Mouse (Mus musculus): Measurements from ENCODE around the gene Syn3. TPM values are rescaled to one million over a fixed set of nuclear protein-coding genes. Genes with fewer than 3 reads are reported as not detected.
"Not testable (repeated sequence)": the region's sequence is repeated elsewhere in the genome, so short reads cannot be mapped to it uniquely, and the experiment has no call there.

The Syn3 gene
- polyA plus RNA-seq, 1 experiment from 2014 or later, result 3.0 TPM

DNA sequence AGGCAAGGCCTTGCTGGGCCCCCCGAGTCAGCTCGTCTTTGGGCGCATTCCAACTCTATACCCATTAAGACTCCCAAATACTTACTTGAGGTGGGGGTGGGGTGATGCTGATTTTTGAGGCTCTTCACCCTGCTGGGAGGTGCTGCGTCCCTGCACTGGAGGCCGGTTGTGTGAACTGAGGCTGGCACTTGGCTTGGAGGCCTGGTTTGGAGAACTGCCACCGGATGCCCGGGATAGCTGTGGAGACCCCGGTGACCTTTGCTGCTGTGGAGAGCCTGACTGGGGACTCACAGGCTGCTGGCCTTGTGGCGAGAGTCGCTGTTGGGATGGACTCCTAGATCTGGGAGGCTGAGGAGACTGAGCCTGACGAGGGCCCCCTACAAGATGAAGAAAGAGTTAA is 441.4 kb downstream of the Syn3 start:
- Histone ChIP-seq H3K4me1 (0 out of 2 replicates have a peak, but pooled peaks cover 2% of the 10 kb centered on the region), H3K4me3 (no peak overlapping the region), H3K27ac (replicated peaks) (no peak overlapping the region), H3K9me3 (replicated peaks) (peaks cover 5% of the 10 kb centered on the region; the same call in 1 of the 2 replicates), H3K36me3 (peaks cover 8% of the 10 kb centered on the region; the same call in 1 of the 2 replicates), H3K27me3 (ENCODE audit: low read depth, poor library complexity, severe bottlenecking) (no peaks in the 10 kb centered on the region)
- no peak for DNase-seq (ENCODE audit: low spot score)
- WGBS, result 81% methylated on average over 11 of the region's 11 CpGs

DNA sequence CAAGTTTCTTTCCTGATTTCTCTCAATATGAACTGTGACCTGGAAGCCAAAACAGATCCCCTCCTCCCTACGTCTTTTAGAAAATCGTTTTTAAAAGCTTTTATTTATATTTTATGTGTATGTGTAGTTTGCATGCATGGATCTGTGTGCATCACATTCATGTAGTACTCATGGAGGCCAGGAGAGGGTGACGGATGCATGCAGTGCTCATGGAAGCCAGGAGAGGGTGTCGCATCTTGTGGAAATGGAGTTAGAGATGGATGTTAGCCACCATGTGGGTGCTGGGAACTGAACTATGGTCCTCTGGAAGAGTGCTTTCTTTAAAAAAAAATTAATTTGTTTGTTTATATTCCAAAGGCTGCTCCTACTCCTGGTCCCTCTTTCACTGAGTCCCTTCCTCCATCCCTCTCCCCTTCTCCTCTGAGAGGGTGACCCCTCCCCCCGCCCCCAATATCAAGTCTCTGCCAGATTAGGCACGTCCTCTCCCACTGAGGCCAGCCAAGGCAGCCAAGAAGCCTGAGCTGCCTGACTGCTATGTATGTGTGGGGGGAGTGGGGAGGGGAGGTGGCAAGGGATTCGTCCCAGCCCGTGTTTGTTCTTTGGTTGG is 442.3 kb downstream of the Syn3 start:
- H3K9me3 ChIP-seq (replicated peaks), result peaks cover 5% of the 10 kb centered on the region; the same call in 1 of the 2 replicates
- peaks cover 8% of the 10 kb centered on the region for H3K36me3 ChIP-seq
- no peak overlapping the region for H3K4me3 ChIP-seq
- 0 out of 2 replicates have a peak, but pooled peaks cover 4% of the 10 kb centered on the region for H3K4me1 ChIP-seq
- H3K27ac ChIP-seq (replicated peaks), result no peak overlapping the region
- WGBS, result 85% methylated on average over 8 of the region's 8 CpGs
- no peak for DNase-seq (ENCODE audit: low spot score)
- H3K27me3 ChIP-seq (ENCODE audit: low read depth, poor library complexity, severe bottlenecking), result no peaks in the 10 kb centered on the region

DNA sequence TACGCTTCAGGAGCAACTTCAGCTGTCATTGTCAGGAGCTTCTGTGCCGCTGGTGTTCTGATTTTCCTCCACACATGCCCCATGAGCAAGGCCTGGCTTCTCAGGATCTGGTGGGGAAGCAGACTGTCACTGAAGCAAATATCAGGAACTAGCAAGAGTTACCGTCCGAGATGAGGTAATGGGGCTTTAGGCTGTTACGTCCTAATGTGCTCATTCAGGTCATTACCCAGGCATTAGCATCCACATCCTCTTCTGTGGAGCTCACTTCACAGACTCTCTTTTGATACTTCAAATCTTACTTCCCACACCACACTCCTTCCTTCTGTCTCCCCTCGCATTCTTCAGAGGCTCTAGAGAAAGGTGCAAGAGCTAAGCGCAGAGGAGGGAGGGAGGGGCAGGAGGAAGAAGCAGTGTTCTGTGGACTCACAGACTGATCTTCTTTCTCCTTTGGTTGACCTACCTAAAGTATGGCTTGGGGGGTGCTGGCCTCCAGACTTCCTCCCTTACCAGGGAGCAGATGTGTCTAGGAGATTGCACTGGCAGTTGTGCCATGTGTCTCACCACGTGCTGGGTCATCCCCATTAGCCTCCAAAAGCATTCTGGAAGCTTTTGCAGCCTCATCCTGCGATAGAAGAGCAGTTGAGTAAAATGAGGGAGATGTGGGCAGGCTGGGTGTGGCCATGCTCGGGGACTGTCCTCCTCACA is 445.7 kb downstream of the Syn3 start:
- Histone ChIP-seq H3K27ac (replicated peaks) (no peak overlapping the region), H3K27me3 (ENCODE audit: low read depth, poor library complexity, severe bottlenecking) (no peaks in the 10 kb centered on the region), H3K4me3 (no peak overlapping the region), H3K4me1 (0 out of 2 replicates have a peak, but pooled peaks cover 4% of the 10 kb centered on the region), H3K9me3 (replicated peaks) (peaks cover 5% of the 10 kb centered on the region; the same call in 1 of the 2 replicates), H3K36me3 (peaks cover 12% of the 10 kb centered on the region)
- no peak for DNase-seq (ENCODE audit: low spot score)
- 86% methylated on average over 10 of the region's 10 CpGs for WGBS

DNA sequence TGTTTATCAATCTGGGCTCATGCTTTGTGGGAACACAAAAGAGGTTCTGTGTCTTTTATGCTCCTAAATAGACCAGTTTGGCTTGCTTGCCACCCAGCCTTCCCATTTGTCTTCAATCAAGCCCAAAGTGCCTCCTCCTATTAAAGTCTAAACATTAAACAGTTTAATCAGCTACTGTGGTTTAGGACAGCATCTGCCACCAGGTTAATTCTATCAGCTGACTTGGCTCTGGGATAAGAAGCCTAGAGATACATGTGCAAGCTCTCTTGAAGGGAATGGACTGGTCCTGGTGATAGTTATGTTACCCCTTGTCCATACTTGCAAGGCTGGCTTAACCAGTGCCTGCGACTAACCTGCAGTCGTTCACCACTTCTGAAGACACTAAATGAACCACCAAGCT is 448.2 kb downstream of the Syn3 start:
- DNase-seq (ENCODE audit: low spot score), result no peak
- Histone ChIP-seq H3K27ac (replicated peaks) (no peak overlapping the region), H3K36me3 (peaks cover 12% of the 10 kb centered on the region), H3K9me3 (replicated peaks) (no peaks in the 10 kb centered on the region), H3K4me1 (0 out of 2 replicates have a peak, but pooled peaks cover 4% of the 10 kb centered on the region), H3K27me3 (ENCODE audit: low read depth, poor library complexity, severe bottlenecking) (no peaks in the 10 kb centered on the region), H3K4me3 (no peak overlapping the region)
- 91% methylated on average over 2 of the region's 2 CpGs for whole genome bisulfite sequencing

DNA sequence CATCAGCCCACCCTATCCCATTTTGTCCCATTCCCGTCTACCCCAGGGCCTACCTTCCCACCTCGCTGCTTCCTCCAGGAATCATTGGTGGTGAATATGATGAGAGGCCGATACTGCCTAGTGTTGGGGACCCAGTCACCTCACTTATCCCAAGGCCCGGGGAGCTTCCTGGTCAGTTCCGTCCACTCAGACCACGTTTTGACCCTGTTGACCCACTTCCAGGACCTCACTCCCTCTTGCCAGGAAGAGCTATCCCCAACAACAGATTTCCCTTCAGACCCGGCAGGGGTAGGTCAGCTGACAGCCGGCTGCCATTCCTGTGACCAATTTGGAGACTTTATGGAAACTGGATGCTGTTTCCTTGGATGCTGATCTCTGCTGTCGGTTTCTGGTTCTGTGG is 450.9 kb downstream of the Syn3 start:
- H3K4me3 ChIP-seq, result no peak overlapping the region
- peaks cover 16% of the 10 kb centered on the region for H3K36me3 ChIP-seq
- DNase-seq (ENCODE audit: low spot score), result no peak
- H3K27ac ChIP-seq (replicated peaks), result no peak overlapping the region
- peaks cover 14% of the 10 kb centered on the region for H3K4me1 ChIP-seq
- no peaks in the 10 kb centered on the region for H3K27me3 ChIP-seq (ENCODE audit: low read depth, poor library complexity, severe bottlenecking)
- no peaks in the 10 kb centered on the region for H3K9me3 ChIP-seq (replicated peaks)
- 91% methylated on average over 9 of the region's 9 CpGs for WGBS

DNA sequence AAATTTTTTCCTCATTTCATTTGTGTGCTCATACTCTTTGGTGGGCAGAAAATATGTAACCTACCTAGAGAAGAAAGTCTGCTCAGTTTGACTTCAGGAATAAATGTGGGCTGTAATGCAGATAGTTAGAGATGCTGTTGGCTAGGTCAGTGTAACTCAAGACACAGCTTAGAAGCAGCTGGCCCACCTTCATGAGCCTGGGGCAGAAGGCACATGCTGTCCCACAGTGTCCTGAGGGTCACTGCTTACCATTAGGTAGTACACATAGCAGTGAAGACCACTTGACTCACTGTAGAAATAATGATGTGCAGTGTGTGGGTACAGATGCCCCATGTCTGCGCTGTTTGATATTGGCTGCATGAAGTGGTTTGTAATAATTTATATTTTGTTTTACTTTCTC is 452.3 kb downstream of the Syn3 start:
- Histone ChIP-seq H3K4me3 (no peak overlapping the region), H3K9me3 (replicated peaks) (no peaks in the 10 kb centered on the region), H3K36me3 (peaks cover 16% of the 10 kb centered on the region), H3K4me1 (peaks cover 13% of the 10 kb centered on the region), H3K27ac (replicated peaks) (no peak overlapping the region), H3K27me3 (ENCODE audit: low read depth, poor library complexity, severe bottlenecking) (no peaks in the 10 kb centered on the region)
- DNase-seq (ENCODE audit: low spot score), result no peak
- WGBS, result 87% methylated on average over 1 of the region's 1 CpGs

DNA sequence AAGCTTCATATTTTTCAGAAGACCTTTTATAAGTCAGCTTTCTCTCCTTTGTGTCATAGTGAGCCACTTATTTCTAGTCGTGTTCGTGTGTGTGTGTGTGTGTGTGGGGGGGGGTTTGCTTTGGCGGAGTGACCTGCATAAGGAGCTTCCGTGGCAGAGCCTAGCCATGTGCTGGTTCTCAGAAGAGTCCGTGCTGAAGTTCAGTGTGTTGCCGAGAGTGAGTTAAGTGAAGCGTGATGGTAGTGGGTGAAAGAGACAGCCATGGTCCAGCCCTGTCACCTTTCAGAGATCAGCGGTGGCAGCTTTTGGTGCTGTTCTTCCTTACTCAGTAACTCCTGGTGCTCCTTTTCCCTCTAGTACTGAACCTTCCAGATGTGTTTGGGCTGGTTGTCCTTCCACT is 454.6 kb downstream of the Syn3 start:
- WGBS, result 89% methylated on average over 8 of the region's 8 CpGs
- Histone ChIP-seq H3K4me1 (peaks cover 10% of the 10 kb centered on the region), H3K27me3 (ENCODE audit: low read depth, poor library complexity, severe bottlenecking) (no peaks in the 10 kb centered on the region), H3K4me3 (no peak overlapping the region), H3K27ac (replicated peaks) (no peak overlapping the region), H3K36me3 (peaks cover 16% of the 10 kb centered on the region), H3K9me3 (replicated peaks) (no peaks in the 10 kb centered on the region)
- DNase-seq (ENCODE audit: low spot score), result no peak

DNA sequence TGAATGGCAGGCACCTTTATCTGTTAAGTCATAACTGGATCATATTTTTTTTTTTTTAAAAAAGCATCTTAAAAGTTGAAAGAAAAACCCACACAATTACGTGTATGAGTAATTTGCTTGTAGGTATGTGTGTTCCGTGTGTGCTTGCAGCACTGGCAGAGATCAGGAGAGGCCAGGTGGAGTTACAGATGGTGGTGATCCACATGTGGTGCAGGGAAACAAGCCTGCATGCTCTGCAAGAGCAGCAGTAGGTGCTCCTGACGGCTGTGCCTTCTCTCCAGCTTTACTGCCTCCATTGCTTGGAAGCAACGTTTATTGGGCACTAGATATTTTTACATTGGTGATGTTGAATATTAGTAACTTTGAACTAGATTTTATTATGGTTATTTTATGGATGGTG is 455.0 kb downstream of the Syn3 start:
- Histone ChIP-seq H3K36me3 (peaks cover 18% of the 10 kb centered on the region), H3K9me3 (replicated peaks) (no peaks in the 10 kb centered on the region), H3K27ac (replicated peaks) (no peak overlapping the region), H3K4me1 (peaks cover 10% of the 10 kb centered on the region), H3K4me3 (no peak overlapping the region), H3K27me3 (ENCODE audit: low read depth, poor library complexity, severe bottlenecking) (no peaks in the 10 kb centered on the region)
- DNase-seq (ENCODE audit: low spot score), result no peak
- WGBS, result 86% methylated on average over 4 of the region's 4 CpGs

DNA sequence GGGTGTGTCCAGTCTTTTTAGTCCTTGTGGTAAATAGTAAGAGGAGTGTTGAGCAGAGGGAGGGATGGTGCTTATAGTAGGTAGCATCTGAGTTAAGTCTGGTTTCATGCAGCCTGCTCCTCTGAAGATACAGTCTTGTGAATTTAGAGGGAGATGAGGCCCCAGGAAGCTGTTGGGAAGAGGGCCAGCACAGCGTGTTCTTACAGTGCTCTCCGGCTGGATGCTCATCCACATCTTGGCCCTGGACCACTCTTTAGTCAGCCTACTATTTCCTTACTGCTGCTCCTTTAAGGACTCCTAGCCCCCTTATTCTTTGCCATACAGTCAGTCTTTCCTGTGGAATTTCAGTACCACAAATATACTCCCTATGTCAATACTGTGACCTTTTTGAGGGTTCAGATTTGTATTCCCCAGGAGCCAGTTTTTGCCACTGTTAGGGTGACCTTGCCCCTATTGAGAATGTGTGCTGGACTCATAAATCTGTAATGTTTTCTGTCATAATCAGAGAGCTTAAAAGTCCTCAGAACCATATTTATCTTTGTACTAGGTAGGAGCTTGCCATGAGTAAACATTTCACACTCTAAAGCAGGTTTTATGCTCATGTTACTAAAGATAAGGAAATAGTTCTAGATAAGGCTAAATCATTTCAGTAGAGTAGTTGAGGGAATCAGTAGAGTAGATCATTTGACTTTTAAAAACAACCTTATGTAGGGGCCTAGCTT is 464.5 kb downstream of the Syn3 start:
- DNase-seq (ENCODE audit: low spot score), result no peak
- H3K9me3 ChIP-seq (replicated peaks), result no peaks in the 10 kb centered on the region
- no peaks in the 10 kb centered on the region for H3K4me1 ChIP-seq
- H3K27me3 ChIP-seq (ENCODE audit: low read depth, poor library complexity, severe bottlenecking), result no peaks in the 10 kb centered on the region
- 98% methylated on average over 2 of the region's 2 CpGs for WGBS
- H3K36me3 ChIP-seq, result peaks cover 19% of the 10 kb centered on the region
- no peak overlapping the region for H3K27ac ChIP-seq (replicated peaks)
- H3K4me3 ChIP-seq, result no peak overlapping the region

DNA sequence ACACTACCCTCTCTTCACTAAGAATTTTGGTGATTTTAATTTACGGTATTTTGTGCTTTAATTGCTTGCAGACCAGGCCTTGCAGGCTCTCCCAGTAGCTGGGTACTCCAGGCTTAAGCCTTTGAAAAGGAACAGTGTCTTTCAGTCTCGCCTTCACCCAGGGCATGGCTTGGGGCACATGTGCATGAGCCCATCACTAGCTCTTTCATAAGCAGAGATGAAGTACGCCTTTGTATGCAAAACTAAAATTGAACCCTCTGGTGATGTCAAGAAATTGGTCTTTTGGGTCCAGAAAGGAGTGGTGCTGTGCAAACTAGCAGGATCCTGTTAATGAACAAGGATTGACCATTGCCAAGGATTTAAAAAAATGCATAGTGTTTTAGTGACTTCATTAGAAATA is 466.2 kb downstream of the Syn3 start:
- DNase-seq (ENCODE audit: low spot score), result no peak
- Histone ChIP-seq H3K27me3 (ENCODE audit: low read depth, poor library complexity, severe bottlenecking) (no peaks in the 10 kb centered on the region), H3K4me3 (no peak overlapping the region), H3K4me1 (no peaks in the 10 kb centered on the region), H3K36me3 (peaks cover 14% of the 10 kb centered on the region), H3K27ac (replicated peaks) (no peak overlapping the region), H3K9me3 (replicated peaks) (no peaks in the 10 kb centered on the region)
- WGBS, result 91% methylated on average over 3 of the region's 3 CpGs

DNA sequence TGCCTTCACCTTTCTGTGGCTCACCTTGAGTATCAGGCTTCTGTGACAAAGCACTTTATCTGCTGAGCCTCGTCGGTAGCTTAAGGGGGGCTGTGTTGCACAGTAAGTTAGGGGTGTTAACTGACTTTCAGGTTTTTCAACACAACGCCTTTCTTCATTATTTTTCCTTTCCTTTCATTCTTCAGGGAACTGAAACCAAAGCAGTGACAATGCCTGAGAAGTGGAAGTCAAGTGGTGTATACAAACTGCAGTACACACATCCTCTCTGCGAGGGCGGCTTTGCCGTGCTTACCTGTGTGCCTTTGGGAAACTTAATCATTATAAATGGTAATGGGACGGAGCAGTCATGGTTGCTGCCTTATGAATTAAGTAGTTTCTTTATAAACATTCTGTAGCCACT is 468.0 kb downstream of the Syn3 start:
- WGBS, result 94% methylated on average over 7 of the region's 7 CpGs

DNA sequence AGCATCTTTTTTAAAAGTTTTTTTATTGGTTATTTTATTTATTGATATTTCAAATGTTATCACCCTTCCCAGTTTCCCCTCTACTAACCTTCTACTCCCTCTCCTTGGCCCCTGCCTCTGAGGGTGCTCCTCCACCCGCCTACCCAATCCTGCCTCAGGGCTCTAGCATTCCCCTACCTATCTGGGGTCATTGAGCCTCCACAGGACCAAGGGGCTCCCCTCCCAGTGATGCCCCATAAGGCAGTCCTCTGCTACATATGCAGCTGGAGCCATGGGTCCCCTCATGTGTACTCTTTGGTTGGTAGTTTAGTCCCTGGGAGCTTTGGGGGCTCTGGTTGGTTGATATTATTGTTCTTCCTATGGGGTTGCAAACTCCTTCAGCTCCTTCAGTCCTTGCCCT is 471.9 kb downstream of the Syn3 start:
- DNase-seq (ENCODE audit: low spot score); H3K27ac ChIP-seq (replicated peaks); H3K4me1 ChIP-seq; H3K27me3 ChIP-seq (ENCODE audit: low read depth, poor library complexity, severe bottlenecking); H3K9me3 ChIP-seq (replicated peaks); H3K4me3 ChIP-seq: not testable (repeated sequence)
- WGBS, result 71% methylated on average over 1 of the region's 1 CpGs
- H3K36me3 ChIP-seq, result peaks cover 17% of the 10 kb centered on the region; the same call in 1 of the 2 replicates

More for the DNA sequence above, 468.0 kb downstream of the Syn3 start:
- Histone ChIP-seq H3K27ac (replicated peaks) (no peak overlapping the region), H3K36me3 (peaks cover 10% of the 10 kb centered on the region; the same call in 1 of the 2 replicates), H3K4me3 (no peak overlapping the region), H3K4me1 (no peaks in the 10 kb centered on the region), H3K27me3 (ENCODE audit: low read depth, poor library complexity, severe bottlenecking) (no peaks in the 10 kb centered on the region), H3K9me3 (replicated peaks) (no peaks in the 10 kb centered on the region)
- no peak for DNase-seq (ENCODE audit: low spot score)

DNA sequence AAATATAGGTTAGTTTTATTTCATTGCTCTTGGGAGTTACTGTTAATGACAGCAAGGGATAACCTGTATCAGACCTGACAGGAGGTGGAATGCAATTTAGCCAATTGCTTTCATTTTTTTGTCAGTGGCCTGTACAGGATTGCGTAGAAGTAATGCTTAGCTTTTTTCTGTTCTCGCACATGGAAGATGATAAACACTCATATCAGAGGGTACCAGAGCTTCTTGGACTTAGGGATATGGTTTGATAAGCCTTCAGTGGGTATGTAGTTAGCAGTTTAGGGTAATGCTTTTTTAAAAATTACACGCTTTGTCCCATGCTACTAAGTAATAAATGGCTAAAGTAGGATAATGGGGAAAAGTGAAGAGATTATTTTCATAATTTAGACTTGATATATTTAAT is 472.3 kb downstream of the Syn3 start:
- Histone ChIP-seq H3K9me3 (replicated peaks) (no peaks in the 10 kb centered on the region), H3K4me1 (peaks cover 9% of the 10 kb centered on the region), H3K27ac (replicated peaks) (no peak overlapping the region), H3K27me3 (ENCODE audit: low read depth, poor library complexity, severe bottlenecking) (no peaks in the 10 kb centered on the region), H3K4me3 (no peak overlapping the region), H3K36me3 (peaks cover 17% of the 10 kb centered on the region; the same call in 1 of the 2 replicates)
- WGBS, result 93% methylated on average over 3 of the region's 3 CpGs
- no peak for DNase-seq (ENCODE audit: low spot score)
